Mouse (Mus musculus): ENCODE data around the gene Hlf. TPM values are rescaled to one million over a fixed set of nuclear protein-coding genes. Genes with fewer than 3 reads are reported as not detected.

Gene Hlf
- polyA plus RNA-seq (2012; rRNA removed), result 1.6 and 2.5 TPM in 2 replicates

GRCm38 (mm10) chr11:90390817-90391173 is at the start of gene Hlf:
Gene Hlf, minus strand, starts transcription at chr11:90390895.

Other genes starting within 250 kb of the Hlf start
- gene Gm45716, start 203.2 kb downstream of the Hlf start, polyA plus RNA-seq (2012; rRNA removed), result 8.3 and 9.9 TPM in 2 replicates
- gene Mmd, start 141.4 kb downstream of the Hlf start, polyA plus RNA-seq (2012; rRNA removed), result 22.8 and 37.6 TPM in 2 replicates
- 12.4 and 16.3 TPM in 2 replicates for gene Stxbp4, start 247.2 kb upstream of the Hlf start, polyA plus RNA-seq (2012; rRNA removed)
- gene Cox11, start 247.3 kb upstream of the Hlf start, polyA plus RNA-seq (2012; rRNA removed), result 27.2 and 31.5 TPM in 2 replicates